Mouse (Mus musculus): ENCODE results near the gene D17H6S53E.

- TF ChIP-seq MAX (IDR thresholded peaks at IDR 0.05) (no peak), CTCF (IDR thresholded peaks at IDR 0.05; ENCODE audit: control insufficient read depth, insufficient read depth, insufficient read length) (no peak), USF1 (IDR thresholded peaks at IDR 0.05; ENCODE audit: low read depth) (no peak), CEBPB (IDR thresholded peaks at IDR 0.05; ENCODE audit: low read depth) (no peak), MYOG (IDR thresholded peaks at IDR 0.05; ENCODE audit: control insufficient read depth, extremely low read depth, insufficient read length) (no peak)
Measured at GRCm38 (mm10) chr17:35172445-35173234, 46.5 kb downstream of the D17H6S53E start.
